Mouse (Mus musculus) c-Kit-positive CD71-positive TER-119-negative erythroid progenitor cells, embryonic 14.5 days (primary cell): ENCODE data around the gene Olfr618.
"Not testable (repeated sequence)": the region's sequence is repeated elsewhere in the genome, so short reads cannot be mapped to it uniquely, and the experiment has no call there.

Experiments used
- DNase-seq: peaks from one replicate; pipeline ENCODE4 v3.0.0-alpha.2; 2013; ENCODE audit warnings: low read depth

The Olfr618 gene

DNA sequence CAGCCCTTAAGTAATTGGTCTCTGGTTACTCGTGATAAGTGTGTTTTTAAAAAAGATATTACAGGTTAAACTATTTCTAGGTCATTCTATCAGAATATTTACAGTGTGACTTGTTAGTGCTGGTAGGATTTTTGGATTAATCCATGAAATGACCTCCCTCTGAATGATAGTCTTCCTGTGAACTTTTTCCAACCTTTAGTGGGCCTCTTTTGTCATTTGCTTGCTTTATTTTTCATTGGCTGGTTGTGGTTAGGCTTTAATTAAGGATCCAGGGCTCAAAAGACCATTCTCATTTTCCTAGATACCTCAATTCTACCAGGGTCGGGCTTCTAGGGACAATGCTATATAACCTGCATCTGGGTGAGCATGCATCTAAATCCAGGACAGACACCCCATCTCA is at the start of gene Olfr618:
Gene Olfr618 (plus strand): TSS at position 301 of the 400 bp plus-strand sequence.
- DNase-seq, result no peak

DNA sequence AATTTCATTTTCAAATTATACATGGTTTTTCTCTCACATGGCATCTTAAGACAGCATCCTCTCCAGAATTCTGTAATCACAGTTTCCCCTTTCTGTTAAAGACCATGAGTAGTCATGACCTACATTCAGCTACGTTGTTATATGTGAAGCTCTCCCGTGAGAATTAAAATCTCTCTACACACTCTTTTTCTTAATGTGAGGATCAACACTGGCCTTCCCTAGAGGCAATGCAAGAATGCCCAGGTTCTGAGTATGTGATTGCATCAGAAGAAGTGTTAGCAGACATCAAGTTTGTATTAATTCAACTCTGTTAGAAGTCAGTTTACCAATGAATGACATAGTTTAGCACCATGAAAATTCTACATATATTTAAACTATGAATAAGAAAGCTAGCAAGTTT is 47.3 kb upstream of the Olfr618 start, which contains the start of gene Olfr612:
Gene Olfr612 (minus strand): TSS at position 101 of the 400 bp plus-strand sequence.
- DNase-seq, result not testable (repeated sequence)

DNA sequence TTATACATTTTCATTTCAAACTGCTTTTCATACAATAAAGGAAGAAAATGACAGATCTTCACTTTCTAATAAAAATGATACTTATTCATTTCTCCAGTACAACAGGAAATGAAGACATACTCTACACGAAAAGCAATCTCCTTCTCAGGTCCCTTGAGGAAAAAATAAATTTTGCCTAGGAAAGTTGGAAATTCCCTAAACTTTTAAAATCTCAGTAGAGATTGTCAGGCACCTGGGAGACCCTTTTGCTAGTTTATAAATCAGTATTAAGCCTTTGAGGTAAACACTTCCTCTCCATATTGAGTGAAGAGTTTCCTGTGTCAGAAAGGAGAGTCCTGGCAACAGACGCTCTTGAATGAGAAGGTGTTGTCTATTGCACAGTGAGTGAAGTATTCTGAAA is 42.1 kb upstream of the Olfr618 start, which contains the start of gene Olfr613:
Gene Olfr613 (plus strand): TSS at position 301 of the 400 bp plus-strand sequence.
- DNase-seq, result no peak

DNA sequence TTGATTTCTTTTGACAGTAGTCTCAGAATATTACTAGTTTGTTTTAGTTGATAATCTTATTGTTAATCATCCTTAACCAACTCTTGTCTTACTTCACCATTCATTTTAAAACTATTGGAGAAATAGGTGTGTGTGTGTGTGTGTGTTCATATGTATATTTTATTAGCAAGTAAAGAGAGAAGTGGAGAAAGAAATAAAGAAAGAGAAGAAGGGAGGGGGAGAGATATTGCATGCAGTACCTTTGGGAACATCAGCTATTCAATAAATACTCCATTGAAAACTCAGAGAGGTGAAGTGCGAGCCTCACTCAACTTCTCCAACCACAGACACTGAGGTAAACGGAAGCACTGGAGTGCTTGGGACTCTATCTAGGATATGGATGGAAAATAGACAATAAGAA is 34.1 kb upstream of the Olfr618 start, which contains the start of gene Olfr615:
Gene Olfr615 (plus strand): TSS at position 301 of the 400 bp plus-strand sequence.
- no peak for DNase-seq

DNA sequence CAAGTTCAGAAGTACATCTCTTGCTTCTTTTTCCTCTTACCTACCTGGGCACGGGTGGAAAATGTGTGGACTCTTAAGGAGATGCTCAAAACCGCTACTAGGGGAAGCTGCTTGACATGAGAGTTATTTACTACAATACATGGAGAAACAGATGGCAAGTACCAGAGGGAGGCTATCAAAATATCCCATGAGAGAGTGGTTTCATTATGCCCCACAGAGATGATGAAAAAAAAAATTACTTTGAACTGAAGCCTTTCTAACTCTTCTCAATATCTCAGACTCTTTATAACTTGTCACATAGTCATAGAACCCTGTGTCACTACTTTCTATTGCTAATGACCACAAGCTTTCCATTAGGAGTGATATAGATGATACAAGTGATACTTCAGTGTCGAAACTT is 20.9 kb upstream of the Olfr618 start, which contains the start of gene Olfr616:
Gene Olfr616 (minus strand): TSS at position 101 of the 400 bp plus-strand sequence.
- DNase-seq, result no peak

DNA sequence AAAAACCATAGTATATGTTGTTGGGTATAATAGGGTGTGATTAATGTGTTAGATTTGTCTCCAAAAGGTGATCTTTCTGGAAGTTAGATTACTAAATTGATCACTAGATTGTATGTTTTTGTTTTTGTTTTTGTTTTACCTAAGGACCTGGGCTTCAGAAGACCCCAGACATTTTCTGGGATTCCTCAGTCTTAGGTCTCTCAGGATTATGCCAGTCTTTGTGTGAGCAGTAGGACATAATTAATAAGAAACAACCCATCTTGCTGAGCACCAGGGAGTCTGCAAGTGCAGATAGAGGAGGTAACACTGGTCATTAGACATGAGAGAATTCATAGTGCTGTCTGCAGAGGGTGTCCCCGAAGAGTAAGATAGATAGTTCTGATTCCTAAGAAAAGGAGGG is 17.1 kb upstream of the Olfr618 start, which contains the start of gene Olfr617:
Gene Olfr617 (plus strand): TSS at position 301 of the 400 bp plus-strand sequence.
- DNase-seq, result no peak

DNA sequence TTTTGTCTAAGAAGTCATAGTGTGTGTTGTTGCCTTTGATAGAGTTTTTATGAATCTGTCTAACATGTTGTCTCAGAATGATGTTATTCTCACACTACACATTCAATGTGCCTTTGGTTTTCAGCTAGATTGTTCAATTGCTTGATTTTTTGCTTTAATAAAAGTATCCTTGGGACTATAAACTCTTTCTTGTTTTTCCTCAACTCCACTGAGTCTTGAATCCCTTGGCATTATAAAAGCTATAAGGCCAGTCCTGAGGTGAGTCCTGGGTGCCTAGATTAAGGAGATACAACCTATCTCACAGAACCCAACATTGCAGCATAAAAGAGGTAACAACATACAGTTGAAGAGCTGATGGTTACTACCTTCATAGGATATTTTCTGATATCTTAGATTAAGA is 10.4 kb downstream of the Olfr618 start, which contains the start of gene Olfr619:
Gene Olfr619 (plus strand): TSS at position 301 of the 400 bp plus-strand sequence.
- no peak for DNase-seq

DNA sequence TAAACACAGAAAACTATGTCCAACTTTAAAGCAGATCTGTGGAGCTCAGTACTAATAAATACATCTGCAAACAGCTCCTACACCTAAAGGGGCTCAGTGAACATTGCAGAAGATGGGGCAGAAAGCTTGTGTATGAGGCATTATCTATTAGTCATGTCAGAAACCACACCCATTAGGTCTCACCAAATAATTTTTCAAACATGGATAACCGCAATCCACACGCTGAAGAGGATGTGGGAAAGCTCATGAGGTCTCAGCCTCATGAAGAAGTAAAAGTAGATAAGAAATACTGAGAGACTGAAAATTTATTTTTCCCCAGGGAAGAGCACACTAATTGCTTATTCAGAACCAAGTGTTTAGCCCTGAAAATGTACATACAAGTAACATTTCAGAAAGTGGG is 17.5 kb downstream of the Olfr618 start:
- DNase-seq, result no peak

DNA sequence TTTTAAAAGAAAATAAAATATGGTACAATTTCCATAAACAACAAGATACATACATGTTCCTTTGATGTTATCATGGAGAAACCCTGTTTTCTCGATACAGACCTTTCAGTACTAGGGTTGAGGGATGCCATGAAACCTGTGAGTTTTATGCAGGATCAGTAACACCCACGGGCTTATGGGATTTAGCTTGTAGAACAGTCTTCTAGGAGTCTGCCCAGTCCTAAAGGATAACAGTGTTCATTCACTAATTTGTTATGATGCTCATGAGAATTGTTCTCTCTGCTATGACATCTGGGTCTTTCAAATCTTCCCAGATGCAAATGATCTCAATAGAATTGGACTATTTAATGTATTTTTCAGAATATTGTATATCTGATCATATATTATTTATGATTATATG is 22.5 kb downstream of the Olfr618 start, which contains the start of gene Olfr620:
Gene Olfr620 (minus strand): TSS at position 101 of the 400 bp plus-strand sequence.
- no peak for DNase-seq

DNA sequence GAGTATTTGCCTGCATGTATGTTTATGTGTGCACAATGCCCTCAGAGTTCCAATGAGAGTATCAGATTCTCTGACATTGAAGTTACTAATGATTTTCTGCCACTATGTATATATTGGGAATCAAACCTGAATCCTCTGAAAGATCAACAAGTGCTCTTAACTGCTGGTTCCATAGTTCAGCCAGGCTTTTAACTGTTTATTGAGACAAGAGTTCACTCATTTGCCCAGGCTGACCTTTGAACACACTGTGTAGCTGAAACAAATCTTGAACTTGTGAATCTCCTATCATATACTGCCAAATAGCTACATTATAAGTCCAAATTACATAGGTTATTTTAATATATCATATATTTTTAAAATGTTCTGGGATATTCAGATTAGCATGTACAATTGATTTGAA is 46.9 kb downstream of the Olfr618 start:
- no peak for DNase-seq

DNA sequence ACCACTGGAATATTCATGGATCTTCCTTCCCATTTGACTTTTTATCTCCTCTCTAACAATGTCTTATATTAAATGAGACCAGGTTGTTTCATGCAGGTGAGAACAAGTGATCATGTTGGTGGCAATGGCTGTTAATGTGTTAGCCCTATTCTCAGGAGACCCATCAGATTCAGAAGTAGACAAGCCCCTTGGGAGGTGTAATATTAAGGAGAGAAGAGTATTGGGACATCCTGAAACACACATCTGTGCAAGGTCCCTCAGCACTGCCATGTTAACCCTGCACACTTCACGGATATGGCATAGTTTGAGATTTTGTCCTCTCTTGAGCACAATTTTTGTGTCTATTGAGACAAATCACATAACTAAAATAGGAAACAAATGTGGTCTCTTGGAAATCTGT is 52.7 kb downstream of the Olfr618 start, which contains the start of gene Olfr622:
Gene Olfr622 (minus strand): TSS at position 101 of the 400 bp plus-strand sequence.
- DNase-seq, result no peak

DNA sequence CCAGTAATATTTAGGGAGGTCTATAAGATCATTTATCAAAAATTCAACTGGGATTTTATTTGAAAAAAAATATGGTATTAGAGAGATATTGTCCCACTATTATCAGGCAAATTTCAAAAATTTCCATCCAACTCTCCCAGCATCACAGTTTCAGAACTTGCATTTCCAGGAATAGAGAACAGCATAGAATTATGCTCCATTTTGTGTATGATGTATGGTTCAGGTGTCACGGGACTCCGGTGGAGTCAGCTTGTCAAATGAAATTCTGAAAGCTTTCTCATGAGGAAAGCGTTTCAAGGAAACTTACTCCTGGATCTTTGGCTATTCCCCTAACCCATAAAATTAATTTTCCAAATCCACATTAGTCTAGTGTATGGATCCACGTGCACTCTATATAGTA is 54.2 kb downstream of the Olfr618 start:
- DNase-seq, result no peak
